Mouse (Mus musculus) megakaryocyte-erythroid progenitor cell, adult 5-6 weeks (primary cell): ENCODE results near the gene Ilf3. TPM values are rescaled to one million over a fixed set of nuclear protein-coding genes. Genes with fewer than 3 reads are reported as not detected.

Source experiments
- ATAC-seq: replicated peaks from 2 replicates; pipeline ENCODE4 v1.8.0; 2016; ENCODE audit warnings: mild to moderate bottlenecking, inconsistent platforms; ENCODE audit not compliant: severe bottlenecking, poor library complexity, low FRiP score, low TSS enrichment
- total RNA-seq, 2 experiments: library from RNA; stranded (forward) in 1 of 2; stranded (reverse) in 1 of 2; fragments of 200-1000, 215-1000 nt in 1 of 2; fragments of >200 nt in 1 of 2; fragmentation: Nextera tagmentation in 1 of 2; gene quantifications; 2 replicates each; pipeline ENCODE4 v1.2.3; 2014 to 2017

Gene Ilf3
- total RNA-seq, 2 experiments from 2014 or later: 67.3 to 76.3 TPM

GRCm38 (mm10) chr9:21336491-21336890 is 31.2 kb upstream of the Ilf3 start:
- ATAC-seq: no peak

GRCm38 (mm10) chr9:21337652-21338051 is 30.0 kb upstream of the Ilf3 start:
- ATAC-seq: no peak

GRCm38 (mm10) chr9:21340411-21340810 is 27.3 kb upstream of the Ilf3 start:
- ATAC-seq: no peak

- no peak for ATAC-seq
Observed at GRCm38 (mm10) chr9:21346627-21347365, 20.9 kb upstream of the Ilf3 start.

GRCm38 (mm10) chr9:21348152-21348551 is 19.5 kb upstream of the Ilf3 start:
- ATAC-seq: no peak

- ATAC-seq: no peak
Observed at GRCm38 (mm10) chr9:21351178-21351577, 16.5 kb upstream of the Ilf3 start.

- no peak for ATAC-seq
Observed at GRCm38 (mm10) chr9:21351702-21352377, 15.8 kb upstream of the Ilf3 start.

- ATAC-seq: peak; percentile 55
Observed at GRCm38 (mm10) chr9:21352463-21353372, 15.0 kb upstream of the Ilf3 start.

- no peak for ATAC-seq
Observed at GRCm38 (mm10) chr9:21353373-21353686, 14.3 kb upstream of the Ilf3 start.

- no peak for ATAC-seq
Observed at GRCm38 (mm10) chr9:21354796-21355195, 12.9 kb upstream of the Ilf3 start.

- ATAC-seq: peak; percentile 78
Observed at GRCm38 (mm10) chr9:21356981-21357718, 10.5 kb upstream of the Ilf3 start.

GRCm38 (mm10) chr9:21366541-21367220 is 990 bp upstream of the Ilf3 start:
- ATAC-seq: peak; percentile 42

- peak; percentile 13 for ATAC-seq
Observed at GRCm38 (mm10) chr9:21368131-21368584, 487 bp downstream of the Ilf3 start.

GRCm38 (mm10) chr9:21369080-21369479 is 1.4 kb downstream of the Ilf3 start:
- ATAC-seq: 0 out of 2 replicates have a peak, but pooled peaks have one; percentile 23

GRCm38 (mm10) chr9:21370876-21371275 is 3.2 kb downstream of the Ilf3 start:
- ATAC-seq: no peak

GRCm38 (mm10) chr9:21372508-21372907 is 4.8 kb downstream of the Ilf3 start:
- ATAC-seq: no peak

- ATAC-seq: peak; percentile 70
Observed at GRCm38 (mm10) chr9:21379195-21379594, 11.5 kb downstream of the Ilf3 start.

GRCm38 (mm10) chr9:21380868-21381267 is 13.2 kb downstream of the Ilf3 start:
- no peak for ATAC-seq

- peak; percentile 35; the same call in 1 of the 2 replicates for ATAC-seq
Observed at GRCm38 (mm10) chr9:21383966-21384365, 16.3 kb downstream of the Ilf3 start.
